Mouse (Mus musculus): ENCODE measurements around the gene Bad. TPM values are rescaled to one million over a fixed set of nuclear protein-coding genes. Genes with fewer than 3 reads are reported as not detected.
A peak's percentile ranks its signal among the peaks of the same experiment; 100 is the strongest.

Bad gene
- polyA plus RNA-seq, 1 experiment = 36.2 TPM

DNA sequence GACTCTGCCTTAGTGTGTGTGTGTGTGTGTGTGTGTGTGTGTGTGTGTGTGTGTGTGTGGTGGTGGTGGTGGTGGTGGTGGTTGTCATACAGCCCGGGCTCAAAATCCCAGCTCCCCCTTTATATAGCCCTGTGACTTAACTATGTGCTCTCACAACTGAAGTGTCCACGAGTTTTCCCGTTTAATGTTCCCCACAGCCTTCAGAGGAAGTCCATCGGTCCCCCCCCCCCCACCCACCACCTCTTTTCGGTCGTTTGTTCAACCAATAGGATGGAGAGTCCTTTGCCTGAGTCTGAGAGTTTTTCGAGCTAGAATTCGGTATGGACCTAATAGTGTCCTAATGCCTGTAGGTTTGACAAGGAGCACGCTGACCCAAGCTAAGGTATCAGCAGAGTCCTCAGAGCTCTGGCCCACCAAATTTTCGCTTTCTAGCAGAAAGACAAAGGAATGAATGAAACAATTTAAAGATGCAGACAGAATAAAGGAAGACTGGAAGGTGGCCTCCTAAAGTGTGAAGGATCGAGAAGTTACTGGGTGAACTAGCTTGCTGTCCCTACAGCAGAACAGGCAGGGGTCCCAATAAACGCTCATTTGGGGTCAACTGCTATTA, 32.0 kb downstream of the Bad start:
- Histone ChIP-seq H3K27ac (ENCODE audit: insufficient read depth, low read depth, low read length) (peak overlapping the region; percentile 52), H3K4me1 (ENCODE audit: control insufficient read depth, insufficient read depth, low read length) (peaks cover 29% of the 10 kb centered on the region), H3K4me3 (ENCODE audit: insufficient read depth, low read length) (peak overlapping the region; percentile 74)
- TF ChIP-seq POLR2A (IDR thresholded peaks at IDR 0.05; ENCODE audit: borderline replicate concordance, low read depth, low read length) = no peak
- no peak for TF ChIP-seq CTCF (IDR thresholded peaks at IDR 0.05; ENCODE audit: low read depth, low read length)

DNA sequence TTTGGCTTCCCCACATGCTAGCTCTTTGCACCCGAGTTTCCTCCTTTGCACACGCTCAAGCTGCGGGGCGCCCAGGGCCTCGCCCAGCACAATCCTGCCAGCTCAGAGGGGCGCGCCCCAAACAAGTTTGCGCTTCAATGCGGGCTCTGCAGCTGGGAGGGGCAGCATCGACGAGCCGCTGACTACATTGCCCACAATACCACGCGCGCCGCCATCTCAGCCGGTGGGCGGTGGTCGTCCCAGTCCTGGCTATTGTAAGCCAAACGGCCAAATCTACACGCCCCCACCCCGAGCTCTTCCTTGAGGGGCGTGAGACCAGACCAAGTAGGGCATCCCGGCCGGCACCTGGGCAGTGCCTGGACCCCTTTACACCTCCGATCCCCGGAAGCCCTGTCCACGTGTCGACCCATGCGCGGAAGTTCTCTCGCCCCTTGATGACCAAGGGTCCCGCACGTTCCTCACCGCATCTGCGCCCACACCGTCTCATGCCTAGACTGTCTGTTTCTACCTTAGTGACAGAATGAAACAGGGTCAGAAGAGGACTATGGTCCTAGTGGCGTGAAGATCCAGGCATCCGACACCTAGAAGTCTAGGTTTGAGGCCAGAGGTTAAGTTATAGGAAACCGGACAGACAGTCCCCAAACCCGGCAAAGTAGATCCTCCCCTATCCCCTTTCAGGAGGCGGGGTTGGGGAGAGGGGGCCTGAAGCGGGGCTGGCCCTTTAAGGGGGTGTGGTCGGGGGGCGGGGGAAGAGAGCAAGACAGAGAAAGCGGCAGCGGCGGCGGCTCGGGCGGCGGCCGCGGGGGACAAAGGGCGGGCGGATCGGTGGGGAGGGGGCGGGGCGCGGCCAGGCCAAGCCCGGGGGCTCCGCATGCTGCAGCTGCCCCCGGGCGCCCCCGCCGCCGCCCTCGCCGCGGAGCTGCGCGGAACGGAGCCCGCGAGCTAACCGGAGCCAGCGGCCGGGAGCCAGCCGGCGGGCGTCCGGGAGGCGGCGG, 32.8 kb downstream of the Bad start, which contains the start of gene Ppp1r14b:
Gene Ppp1r14b (plus strand): TSS at position 758 of the 995 bp plus-strand sequence.
- Histone ChIP-seq H3K4me3 (ENCODE audit: insufficient read depth, low read length) (peak within 1 kb of the TSS; percentile 74), H3K27ac (ENCODE audit: insufficient read depth, low read depth, low read length) (peak within 1 kb of the TSS; percentile 75), H3K4me1 (ENCODE audit: control insufficient read depth, insufficient read depth, low read length) (peaks cover 29% of the 10 kb centered on the region)
- no peak for TF ChIP-seq CTCF (IDR thresholded peaks at IDR 0.05; ENCODE audit: low read depth, low read length)
- TF ChIP-seq POLR2A (IDR thresholded peaks at IDR 0.05; ENCODE audit: borderline replicate concordance, low read depth, low read length) = no peak

DNA sequence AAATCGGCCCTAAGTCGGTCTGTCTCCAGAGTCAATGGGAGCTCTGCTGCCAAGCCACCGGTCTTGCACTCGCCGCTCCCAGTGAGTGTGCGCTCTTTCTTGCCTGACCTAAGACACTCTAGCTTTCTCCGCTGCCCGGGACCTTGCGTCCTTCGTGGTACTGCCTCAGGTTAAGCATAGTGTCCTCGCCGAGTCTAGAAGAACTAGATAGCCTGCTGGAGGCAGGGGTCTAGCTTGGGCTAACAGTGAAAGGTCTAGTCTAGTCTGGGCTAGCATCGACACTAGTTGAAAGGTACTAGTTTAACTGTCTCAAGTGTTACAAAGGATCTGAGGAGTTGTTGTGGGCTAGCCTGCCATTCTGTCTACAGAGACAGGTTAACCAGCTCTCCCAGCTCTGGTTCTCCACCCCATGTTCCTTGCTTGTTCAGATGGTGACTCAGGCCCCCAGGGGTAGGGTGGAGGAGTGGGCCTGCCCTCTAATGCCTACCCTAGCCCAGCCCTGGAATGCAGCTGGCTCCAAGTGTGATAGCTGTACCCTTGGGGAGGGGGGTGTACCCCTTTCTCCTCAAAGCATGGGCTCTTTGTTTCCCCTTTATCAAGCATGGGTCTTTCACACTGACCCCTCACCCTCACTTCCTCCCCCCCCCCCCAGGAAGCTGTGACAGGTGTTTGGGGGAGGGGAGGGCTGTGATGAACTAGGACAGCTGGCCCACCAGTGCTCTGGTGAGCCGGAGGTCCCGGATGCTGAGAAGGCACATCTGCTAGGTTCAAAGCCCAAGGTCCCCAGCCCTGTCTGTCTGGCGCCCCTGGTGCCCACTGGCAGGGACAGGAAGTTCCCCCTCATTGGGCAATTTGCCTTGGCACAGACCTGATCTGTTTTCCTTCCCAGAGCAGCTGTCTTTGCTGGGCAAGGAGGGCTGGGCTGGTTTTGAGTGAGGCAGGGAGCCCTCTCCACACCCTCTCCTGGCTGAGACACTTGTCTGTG, 34.2 kb downstream of the Bad start, which contains the start of gene Plcb3:
Gene Plcb3 (minus strand): TSS at position 934 of the 985 bp plus-strand sequence.
- Histone ChIP-seq H3K4me1 (ENCODE audit: control insufficient read depth, insufficient read depth, low read length) (peaks cover 25% of the 10 kb centered on the region), H3K27ac (ENCODE audit: insufficient read depth, low read depth, low read length) (peak within 1 kb of the TSS; percentile 64), H3K4me3 (ENCODE audit: insufficient read depth, low read length) (peak within 1 kb of the TSS; percentile 65)
- no peak for TF ChIP-seq POLR2A (IDR thresholded peaks at IDR 0.05; ENCODE audit: borderline replicate concordance, low read depth, low read length)
- no peak for TF ChIP-seq CTCF (IDR thresholded peaks at IDR 0.05; ENCODE audit: low read depth, low read length)

DNA sequence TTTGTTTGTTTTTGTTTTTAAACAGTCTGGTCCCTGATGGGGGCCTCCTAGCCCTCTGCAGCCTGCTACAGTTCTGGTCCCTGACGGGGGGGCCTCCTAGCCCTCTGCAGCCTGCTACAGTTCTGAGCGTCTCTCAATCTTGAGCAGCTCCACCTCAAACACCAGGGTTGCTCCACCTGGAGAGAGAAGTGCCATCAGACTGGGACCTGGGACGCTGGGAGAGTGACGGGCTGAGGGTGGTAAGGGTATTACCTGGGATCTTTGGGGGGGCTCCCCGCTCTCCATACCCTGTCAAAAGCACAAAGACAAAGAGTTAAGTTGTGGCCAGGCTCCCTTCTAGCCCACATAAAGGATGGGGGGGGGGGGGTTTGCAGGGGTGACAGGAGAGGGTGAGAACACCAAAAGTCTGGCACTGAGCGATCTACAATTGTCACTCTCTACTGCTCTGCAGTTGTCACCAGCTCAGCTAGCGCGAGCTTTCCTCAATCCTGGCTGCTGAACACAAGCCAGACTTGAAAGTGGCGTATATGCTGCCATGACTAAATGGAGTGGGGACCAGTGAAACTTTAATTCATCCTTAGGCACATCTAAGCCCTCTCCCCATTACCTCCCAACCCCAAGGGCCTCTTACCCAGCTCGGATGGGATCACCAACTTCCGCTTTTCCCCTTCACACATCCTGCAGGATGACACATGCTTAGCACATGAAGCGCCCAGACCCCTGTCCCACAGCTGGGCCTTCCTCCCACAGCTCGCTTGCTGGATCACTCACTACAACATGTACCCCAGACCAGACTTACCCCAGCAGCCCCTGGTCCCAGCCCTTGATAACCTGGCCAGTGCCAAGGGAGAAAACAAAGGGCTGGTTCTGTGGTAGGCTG, 36.3 kb downstream of the Bad start:
- peak overlapping the region; percentile 74 for H3K4me3 ChIP-seq (ENCODE audit: insufficient read depth, low read length)
- H3K4me1 ChIP-seq (ENCODE audit: control insufficient read depth, insufficient read depth, low read length) = peaks cover 22% of the 10 kb centered on the region
- TF ChIP-seq POLR2A (IDR thresholded peaks at IDR 0.05; ENCODE audit: borderline replicate concordance, low read depth, low read length) (no peak), CTCF (IDR thresholded peaks at IDR 0.05; ENCODE audit: low read depth, low read length) (no peak)
- peak overlapping the region; percentile 81 for H3K27ac ChIP-seq (ENCODE audit: insufficient read depth, low read depth, low read length)

DNA sequence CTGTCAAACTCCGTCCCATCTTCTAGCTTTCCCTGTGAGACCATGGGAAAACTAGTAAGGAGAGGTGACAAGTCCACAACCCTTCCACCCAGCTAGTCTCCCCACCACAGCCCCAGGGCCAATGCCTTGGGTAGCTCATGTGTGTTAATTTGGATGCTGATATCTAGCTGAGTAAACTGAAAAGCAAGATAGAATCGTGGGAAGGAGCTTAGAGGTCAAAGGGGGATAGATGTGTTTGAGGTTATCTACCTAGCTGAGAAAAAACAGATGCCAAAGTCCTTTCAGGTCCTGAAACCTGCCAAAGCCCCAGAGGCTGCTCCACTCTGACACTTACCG, 36.9 kb downstream of the Bad start:
- peak overlapping the region; percentile 74 for H3K4me3 ChIP-seq (ENCODE audit: insufficient read depth, low read length)
- TF ChIP-seq POLR2A (IDR thresholded peaks at IDR 0.05; ENCODE audit: borderline replicate concordance, low read depth, low read length) (no peak), CTCF (IDR thresholded peaks at IDR 0.05; ENCODE audit: low read depth, low read length) (no peak)
- peaks cover 22% of the 10 kb centered on the region for H3K4me1 ChIP-seq (ENCODE audit: control insufficient read depth, insufficient read depth, low read length)
- peak overlapping the region; percentile 81 for H3K27ac ChIP-seq (ENCODE audit: insufficient read depth, low read depth, low read length)

DNA sequence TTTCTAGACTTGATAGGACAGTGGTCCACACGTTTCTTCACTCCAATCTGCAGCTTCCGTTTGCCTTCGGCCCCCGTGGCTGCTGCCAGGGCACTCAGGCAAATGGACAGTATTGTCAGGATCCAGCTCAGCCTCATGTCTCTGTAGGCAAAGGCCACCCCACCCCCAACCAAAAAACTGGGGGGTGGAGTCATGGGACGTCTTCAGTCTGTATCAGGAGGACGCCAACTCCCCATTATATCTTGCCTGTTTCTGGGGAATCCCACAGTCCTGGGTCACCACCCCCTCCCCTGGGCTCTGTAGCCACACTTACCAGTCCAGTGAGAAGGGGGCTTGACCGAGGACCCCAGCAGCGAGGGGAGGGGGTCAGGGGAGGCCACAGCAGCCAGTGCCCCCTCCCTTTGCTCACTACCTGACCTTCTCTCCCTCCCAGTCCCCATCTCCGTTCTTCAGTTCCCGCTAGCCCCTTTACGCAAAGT, 37.4 kb downstream of the Bad start:
- H3K4me1 ChIP-seq (ENCODE audit: control insufficient read depth, insufficient read depth, low read length) = peaks cover 18% of the 10 kb centered on the region
- H3K27ac ChIP-seq (ENCODE audit: insufficient read depth, low read depth, low read length) = peak overlapping the region; percentile 81
- peak overlapping the region; percentile 74 for H3K4me3 ChIP-seq (ENCODE audit: insufficient read depth, low read length)
- no peak for TF ChIP-seq CTCF (IDR thresholded peaks at IDR 0.05; ENCODE audit: low read depth, low read length)
- no peak for TF ChIP-seq POLR2A (IDR thresholded peaks at IDR 0.05; ENCODE audit: borderline replicate concordance, low read depth, low read length)

DNA sequence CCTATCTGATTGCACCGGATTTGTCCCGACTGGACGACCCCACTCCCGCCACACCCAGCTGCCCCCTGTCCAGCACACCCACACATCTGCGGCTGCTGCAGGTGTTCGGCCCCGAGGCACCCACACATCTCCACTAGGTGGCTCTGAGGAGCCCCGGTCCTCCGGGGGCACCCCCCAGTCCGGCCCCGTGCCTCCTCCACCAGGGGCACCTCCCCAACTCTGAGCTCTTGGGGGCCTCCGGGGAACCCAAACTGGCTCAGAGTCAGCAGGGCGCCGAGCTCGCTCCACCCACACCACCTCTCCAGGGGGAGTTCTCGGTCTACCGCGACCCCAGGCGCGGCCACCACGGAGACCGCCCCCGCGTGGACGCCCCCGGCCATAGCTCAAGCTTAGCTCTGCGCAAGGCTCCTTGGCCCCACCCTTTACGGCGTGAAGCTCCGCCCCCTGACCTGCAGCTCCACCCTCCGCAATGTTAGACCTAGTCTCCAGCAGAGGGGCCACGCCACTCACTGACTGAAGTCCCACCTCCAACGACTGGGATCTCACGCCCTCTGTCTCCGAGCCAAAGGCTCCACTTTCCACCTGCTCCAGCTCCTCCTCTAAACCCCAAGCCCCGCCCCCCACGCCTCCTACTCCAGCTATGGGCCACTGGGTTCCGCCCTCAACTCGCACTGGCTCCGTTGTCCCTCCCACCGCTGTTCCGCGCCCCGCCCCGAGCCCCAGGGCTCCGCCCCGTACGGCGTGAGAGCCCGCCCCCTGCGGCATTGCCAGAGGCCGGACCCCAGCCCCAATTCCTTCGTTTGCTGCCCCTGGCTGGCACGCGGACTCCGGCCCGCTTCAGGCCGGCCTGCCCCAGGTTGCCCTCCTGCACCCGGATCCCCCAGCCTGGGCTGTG, 38.1 kb downstream of the Bad start:
- Histone ChIP-seq H3K27ac (ENCODE audit: insufficient read depth, low read depth, low read length) (peak overlapping the region; percentile 81), H3K4me1 (ENCODE audit: control insufficient read depth, insufficient read depth, low read length) (peaks cover 18% of the 10 kb centered on the region), H3K4me3 (ENCODE audit: insufficient read depth, low read length) (peak overlapping the region; percentile 75)
- TF ChIP-seq POLR2A (IDR thresholded peaks at IDR 0.05; ENCODE audit: borderline replicate concordance, low read depth, low read length) (no peak), CTCF (IDR thresholded peaks at IDR 0.05; ENCODE audit: low read depth, low read length) (peak; percentile 79)

All from bone marrow macrophage, adult 2 months (primary cell).